Mouse (Mus musculus) small intestine, adult 2 months (tissue): Measurements from ENCODE around the gene Msi1.

Experiments used
- CTCF ChIP-seq: fragments of 200-500 bp; IDR thresholded peaks from 2 replicates; pipeline ENCODE4 v1.5.1; 2012; ENCODE audit warnings: low read depth, mild to moderate bottlenecking, control low read depth, inconsistent platforms, low read length, moderate library complexity, mixed read lengths; ENCODE audit not compliant: insufficient replicate concordance, insufficient read length; ENCODE audit errors: extremely low read depth
- POLR2A ChIP-seq: fragments of 200-500 bp; IDR thresholded peaks from 2 replicates; pipeline ENCODE4 v1.6.1; 2012; ENCODE audit warnings: low read depth, mild to moderate bottlenecking, control low read depth, inconsistent platforms, low read length, moderate library complexity

DNA sequence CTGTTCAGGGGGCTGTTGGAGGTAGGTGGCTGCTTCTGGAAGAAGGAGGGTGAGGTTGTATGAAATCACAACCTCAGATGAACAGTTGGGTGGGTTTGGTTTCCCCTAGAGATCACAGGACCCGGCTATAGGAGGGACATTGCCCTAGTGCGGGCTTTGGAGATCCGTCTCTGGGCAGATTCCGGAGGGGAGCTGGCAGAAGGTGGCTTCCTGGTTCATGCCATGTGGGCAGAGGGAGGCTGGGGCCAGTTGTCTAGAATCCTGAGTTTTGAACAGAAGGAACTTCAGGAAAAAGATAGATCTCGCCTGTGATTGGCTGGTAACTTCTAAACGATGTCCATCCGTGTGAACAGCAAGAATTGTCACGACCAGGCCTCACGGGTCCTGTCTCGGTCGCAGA is 3.0 kb downstream of the Msi1 start:
- no peak for TF ChIP-seq POLR2A
- TF ChIP-seq CTCF, result no peak
